Mouse (Mus musculus) left cerebral cortex, postnatal 14 days (tissue): Measurements from ENCODE around the gene Gcsam. TPM values are rescaled to one million over a fixed set of nuclear protein-coding genes. Genes with fewer than 3 reads are reported as not detected.

ENCODE experiments used
- DNase-seq, 2 experiments: peaks; one replicate each; pipeline ENCODE4 v3.0.0; 2021 to 2022; ENCODE audit warnings: low spot score in 2 of 2, mixed read lengths in 1 of 2
- intact Hi-C: fragments of 180-260 bp; cut with DNase I; formaldehyde crosslinking; loops from one replicate; pipeline ENCODE4 v1.15.1; 2025
- total RNA-seq, 2 experiments: library from RNA; stranded (reverse); gene quantifications; 2 replicates each; pipeline ENCODE4 v1.2.3; 2021

Gcsam gene
- total RNA-seq, 2 experiments from 2014 or later: not detected

DNA sequence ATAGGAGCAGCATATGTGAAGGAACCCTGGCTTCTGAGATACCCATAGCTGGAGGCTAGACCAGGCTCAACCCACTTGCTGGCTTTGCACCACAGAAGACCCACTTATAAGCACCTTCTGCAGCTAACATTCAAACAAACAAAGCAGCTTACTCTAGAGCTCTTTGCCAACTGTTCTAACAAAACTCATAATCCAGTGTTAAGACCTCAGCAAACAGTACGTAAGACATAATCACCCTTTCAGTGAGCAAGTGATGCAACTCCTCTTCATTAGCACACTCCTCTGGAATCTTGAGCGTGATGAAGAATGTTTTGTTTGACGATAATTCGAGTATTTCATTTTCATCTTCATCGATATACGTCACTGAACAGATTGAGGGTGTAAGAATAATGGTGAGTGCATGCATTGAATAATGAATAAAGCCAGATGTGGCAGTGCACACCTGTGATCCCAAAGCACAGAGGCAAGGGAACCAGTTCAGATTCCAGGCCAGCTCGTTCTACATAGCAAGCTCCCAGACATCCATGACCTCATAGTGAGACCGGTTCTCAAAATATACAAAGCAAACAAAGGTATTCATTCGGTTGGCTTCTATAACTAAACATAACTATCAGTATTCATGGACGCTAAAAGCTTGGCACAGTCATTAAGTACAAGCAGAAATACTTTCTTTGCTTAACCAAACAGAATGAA is 30.0 kb downstream of the Gcsam start:
- intact Hi-C loops: no loop called here
- no peak for DNase-seq

DNA sequence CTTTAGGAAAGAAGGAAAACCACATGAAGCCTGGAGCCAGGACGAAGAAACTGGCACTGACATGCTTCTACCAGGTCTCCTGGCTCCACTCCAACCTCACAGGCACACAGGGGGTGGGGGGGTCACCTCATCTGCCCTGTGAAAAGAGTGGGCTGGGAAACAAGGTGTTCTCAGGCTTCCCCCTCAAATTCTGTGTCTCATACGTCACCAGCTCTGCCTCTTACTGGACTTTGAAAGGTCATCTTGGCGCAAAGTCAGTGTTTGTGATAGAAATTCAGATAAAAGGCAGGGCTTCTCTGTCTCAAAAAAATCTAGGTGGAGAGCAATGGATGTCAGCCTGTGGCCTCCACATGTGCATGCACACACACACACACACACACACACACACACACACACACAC is 31.1 kb downstream of the Gcsam start:
- DNase-seq: no peak
- intact Hi-C loops: no loop called here

DNA sequence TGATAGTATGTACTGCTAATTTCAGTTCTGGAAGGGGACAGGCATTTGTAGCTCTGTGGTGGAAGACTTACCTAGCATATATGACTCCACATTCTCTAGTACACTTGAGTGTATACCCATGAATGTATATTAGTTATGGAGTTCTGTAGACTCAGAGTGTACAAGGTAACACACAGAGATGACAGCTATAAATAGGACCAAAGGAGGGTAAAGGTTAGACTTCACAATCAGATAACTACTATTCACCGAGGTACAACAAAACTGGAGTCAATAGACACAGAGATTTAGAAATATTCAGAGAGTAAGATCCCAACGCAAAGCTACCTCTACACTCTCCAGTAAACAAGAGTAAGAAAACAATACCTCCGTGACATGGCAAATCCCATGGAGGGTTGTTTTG is 33.8 kb downstream of the Gcsam start:
- intact Hi-C loops: no loop called here
- no peak for DNase-seq

DNA sequence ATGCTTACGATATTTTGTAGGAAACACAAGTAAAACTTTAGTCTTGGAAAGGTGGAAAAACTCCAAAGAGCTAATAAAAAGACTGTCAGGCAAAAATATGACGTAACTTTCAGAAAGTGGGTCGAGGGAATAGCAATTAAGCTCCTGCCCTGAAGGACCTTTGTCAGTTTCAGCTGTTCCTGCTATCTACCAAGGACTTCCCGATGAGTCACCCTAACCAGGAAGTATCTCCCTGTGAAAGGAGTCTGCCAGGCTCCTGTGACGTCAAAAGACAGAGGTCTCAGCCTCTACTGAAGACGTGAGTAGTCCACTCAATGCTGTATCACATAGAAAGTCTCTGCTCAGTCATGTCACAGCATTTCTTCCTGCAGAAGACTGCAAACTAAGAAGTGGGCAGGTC is 34.2 kb downstream of the Gcsam start:
- intact Hi-C loops: no loop called here
- no peak for DNase-seq

DNA sequence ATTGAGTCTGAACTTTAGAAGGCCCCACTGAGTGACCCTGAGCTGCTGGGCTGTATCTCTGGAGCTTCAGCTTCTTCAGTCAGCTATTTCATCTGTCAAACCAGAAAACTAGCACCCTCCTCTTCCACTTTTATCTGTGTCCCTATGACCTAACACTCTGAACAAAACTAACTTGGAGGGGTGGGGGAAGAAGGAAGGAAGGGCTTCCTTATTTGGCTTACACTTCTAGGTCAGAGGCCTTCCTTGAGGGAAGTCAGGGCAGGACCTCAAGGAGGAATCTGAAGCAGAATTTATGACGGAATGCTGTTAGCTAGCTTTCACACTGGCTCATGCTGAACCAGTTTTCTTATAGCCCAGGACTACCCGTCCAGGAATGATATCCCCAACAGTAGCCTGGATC is 41.3 kb downstream of the Gcsam start:
- no peak for DNase-seq
- intact Hi-C loops: no loop called here

DNA sequence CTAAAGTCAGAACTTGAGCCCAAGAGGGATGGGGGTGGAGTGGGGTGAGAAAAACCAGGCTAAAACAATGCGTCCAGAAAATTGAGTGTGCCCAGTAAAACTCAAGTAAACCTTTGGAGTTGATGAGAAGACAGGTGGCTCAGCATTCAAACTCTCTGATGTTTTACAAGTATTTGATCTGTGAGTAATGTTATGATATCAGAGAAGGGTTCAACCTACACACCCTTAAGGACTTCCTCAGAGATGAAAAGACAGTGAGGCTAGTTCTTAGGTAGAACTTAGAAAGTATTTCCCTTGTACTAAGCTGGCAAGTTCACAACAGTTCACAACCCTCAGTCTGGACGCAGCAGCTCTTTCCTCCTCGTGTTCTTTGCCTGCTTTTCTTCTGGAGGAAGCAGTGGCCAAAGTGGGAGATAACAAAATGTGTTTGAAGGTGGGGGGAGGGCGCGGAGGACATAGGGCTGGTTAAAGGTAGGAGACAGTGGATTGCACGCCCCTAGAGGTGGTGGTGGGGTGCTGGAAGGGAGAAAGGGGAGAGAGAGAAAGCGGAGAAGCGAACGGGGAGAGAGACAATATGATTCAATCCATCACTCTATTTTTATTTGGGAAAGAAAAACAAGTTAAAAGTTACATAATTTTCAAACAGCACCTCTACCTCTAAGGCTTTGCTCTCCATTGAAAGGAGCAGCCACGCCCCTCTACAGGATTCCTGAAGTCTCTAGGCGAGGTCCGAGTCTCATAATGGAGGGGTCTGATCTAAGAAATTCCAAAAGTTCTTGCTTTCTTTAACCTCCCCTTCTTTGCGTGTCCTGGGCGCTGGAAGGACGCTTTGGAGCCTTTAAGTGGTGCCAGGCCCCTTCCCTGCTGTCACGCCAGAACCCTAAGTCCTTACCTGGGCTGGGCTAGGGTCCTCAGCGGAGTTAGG is 43.1 kb downstream of the Gcsam start:
- no peak for DNase-seq
- intact Hi-C loops: no loop called here

DNA sequence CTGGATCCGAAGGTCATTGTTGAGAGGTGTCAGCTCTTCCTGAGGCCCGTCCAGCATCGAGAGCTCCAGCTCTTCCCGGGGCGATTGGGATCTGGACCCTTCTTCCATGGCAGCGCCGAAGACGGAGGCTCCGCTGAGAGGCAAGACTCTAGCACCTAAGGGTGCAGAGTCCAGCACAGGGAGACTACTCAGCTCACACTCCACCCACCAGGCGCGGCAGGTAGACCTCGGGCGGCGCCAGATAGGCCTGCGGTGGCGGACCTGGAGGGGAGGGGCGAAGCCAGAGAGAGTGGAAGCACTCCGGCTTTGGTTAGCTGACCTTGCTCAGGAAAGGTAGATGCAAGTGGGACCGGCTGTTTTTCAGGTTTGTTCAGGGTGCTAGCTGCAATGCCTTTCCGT is 43.8 kb downstream of the Gcsam start, which contains the start of gene BC016579:
Gene BC016579 (minus strand): TSS at position 135 of the 399 bp plus-strand sequence.
- intact Hi-C loops: no loop called here
- no peak for DNase-seq

DNA sequence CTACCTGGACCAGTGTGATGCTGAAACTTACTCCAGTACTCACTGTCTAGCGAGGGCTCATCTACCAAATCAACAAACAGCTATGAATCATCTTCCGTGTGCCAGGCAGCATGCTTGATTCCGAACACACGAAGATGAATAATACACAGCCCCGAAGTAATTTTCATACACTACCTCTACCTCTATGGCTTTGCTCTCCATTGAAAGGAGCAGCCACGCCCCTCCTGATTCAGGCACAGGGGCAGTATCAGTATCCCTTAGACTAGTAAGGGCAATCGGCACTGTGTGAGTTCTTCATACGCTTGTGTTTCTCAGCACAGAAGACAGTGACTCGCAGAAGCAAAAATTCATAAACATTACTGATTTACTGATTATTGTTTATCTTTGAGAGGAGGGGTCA is 44.3 kb downstream of the Gcsam start:
- DNase-seq: no peak
- intact Hi-C loops: no loop called here

DNA sequence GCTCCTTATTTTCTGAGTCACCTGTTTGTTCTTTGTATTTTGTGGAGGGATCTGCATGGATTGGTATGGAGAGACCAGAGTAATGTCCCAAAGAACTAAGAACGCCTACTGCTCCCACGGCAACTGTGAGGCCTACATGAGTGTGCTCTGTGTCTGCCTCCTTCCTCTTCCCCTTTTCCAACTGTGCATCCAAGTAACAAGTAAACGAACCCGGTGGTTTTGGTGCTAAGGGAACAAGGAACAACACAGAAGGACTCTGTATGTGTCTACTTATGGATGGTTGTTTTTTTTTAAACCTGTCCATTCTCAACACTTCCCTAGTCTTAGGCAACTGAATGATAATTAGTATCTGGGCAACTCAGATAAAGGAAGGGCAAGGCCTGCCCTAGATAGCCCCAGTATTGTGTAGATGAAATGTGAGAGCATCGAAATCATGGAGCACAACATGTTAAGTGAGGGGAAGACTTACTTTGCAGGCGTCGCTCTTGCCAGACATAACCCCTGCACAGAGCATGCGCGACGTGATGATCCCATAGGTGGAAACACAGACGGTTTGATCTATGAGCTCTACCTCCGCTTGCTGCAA is 47.5 kb downstream of the Gcsam start:
- no peak for DNase-seq
- intact Hi-C loops: no loop called here

DNA sequence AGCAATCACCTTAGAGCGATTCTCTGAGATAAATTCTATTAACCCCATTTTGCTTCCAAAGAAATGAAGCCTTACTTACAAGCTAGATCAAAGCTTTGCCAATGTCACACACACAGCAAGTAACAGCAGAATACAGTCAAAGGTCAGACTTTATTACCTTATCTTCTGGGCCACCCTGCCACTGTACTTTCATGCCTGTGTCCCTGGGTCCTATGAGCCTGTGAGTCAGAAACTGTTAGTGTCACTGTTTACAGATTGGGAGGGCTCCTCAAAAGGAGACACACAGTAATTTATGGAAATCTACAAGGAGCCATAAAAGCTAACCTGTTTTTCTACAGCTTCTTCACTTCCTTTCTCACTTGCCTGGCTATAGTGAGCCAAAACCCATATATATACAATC is 48.1 kb downstream of the Gcsam start:
- DNase-seq: no peak
- intact Hi-C loops: no loop called here

DNA sequence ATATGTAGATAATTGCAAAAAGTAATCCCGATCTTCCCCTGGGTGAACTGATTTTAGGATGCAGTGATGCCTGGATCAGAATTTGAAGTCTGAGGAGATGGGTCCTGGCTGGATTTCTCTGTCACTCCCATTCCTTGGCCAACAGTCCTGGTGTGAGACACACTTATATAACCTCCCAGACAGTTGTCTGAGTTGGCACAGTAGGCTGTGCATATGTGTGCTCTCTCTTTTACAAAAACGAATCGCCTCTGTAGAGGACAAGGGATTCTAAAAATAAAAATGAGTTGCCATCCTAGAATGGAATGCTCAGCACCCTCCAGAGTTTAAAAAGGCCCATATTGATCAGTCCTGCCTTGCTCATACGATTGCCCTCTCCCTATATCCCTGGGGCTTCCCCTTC is 49.4 kb downstream of the Gcsam start:
- intact Hi-C loops: no loop called here
- peak; percentile 22 to 28 for DNase-seq

DNA sequence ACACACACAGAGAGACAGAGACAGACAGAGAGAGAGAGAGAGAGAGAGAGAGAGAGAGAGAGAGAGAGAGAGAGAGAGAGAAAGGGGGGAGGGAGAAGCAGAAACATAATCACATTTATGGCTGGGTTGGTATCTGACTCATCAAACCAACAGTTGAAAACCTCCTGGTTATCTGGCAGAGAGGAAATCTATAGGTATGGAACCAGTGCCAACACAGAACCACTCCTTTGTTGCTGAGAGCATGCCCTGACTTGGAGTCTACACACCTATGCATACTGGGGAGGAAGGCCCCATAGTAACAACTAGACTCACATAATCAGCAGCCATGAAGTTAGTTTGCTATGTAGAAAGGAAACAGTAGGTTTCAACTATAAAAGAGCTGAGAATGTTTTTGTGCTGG is 52.2 kb downstream of the Gcsam start:
- intact Hi-C loops: no loop called here
- no peak for DNase-seq

DNA sequence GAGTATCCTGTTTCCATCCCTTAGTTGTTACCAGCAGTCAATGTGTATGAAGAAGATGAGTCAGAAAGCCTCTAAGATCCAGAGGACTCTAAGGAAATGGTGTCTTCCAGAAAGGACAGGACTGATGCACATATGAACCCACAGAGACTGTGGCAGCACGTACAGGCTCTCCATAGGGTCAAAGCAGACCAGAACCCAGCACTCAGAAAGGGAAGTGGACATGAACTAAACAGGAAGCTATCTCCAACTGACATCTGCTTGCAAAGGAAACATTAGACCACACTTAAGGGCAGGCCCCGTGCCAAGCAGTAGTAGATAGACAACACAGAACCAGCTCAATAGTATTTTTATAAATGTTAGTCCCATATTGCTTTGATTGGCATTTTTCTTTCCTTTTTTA is 56.0 kb downstream of the Gcsam start:
- intact Hi-C loops: no loop called here
- no peak for DNase-seq

DNA sequence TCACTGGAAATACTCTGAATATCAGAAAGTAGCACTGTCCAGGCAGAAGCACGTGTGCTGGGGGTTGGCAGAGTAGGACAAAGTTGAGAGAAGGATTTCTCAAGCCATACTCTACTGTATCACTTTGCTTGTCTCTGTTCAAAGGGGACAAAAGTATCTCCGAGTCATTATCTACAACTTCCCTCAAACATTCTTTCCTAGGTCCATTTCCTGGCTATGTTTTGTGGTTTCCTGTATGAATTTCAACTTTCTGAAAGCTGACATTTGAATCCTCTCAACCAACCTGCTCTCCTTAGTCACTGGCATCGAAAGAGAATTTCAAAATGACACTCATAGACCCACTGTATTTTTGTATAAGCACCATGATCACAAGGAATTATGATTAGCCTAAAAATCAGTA is 58.0 kb downstream of the Gcsam start:
- intact Hi-C loops: no loop called here
- DNase-seq: no peak

DNA sequence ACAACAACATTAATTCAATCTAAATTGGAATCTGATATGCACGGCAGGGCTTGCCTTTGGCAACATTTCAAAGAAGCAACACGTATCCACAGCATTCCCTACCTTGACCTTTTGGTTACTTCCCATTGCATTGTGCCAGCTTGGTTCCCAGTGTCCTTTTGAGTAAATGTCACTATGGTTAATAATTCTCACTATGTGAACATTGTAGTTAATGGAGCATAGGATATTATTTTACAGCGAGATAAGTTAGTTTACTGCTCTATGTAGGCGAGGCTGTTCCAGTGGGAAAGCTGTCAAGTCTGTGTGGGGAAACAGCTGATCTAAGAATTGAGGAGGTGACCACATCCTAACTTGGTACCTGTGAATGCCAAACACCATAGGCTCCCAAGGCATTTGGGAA is 59.8 kb downstream of the Gcsam start:
- no peak for DNase-seq
- intact Hi-C loops: no loop called here

Other genes starting within 250 kb of the Gcsam start
- gene Cd200, start 201.3 kb upstream of the Gcsam start, total RNA-seq: 100 to 1,000 TPM; 158 to 160 TPM
- under 1 TPM; 0.13 to 0.33 TPM for gene Gm609, start 117.4 kb upstream of the Gcsam start, total RNA-seq
- under 1 TPM in 1 of 2 experiments, not detected in 1; 0.44 TPM for gene Gm17783, start 78.3 kb upstream of the Gcsam start, total RNA-seq
- not detected for gene Slc9c1, start 75.1 kb upstream of the Gcsam start, total RNA-seq
- gene BC016579, start 43.7 kb downstream of the Gcsam start, total RNA-seq: under 1 TPM; 0.15 to 0.21 TPM
- 1 to 10 TPM; 5.2 to 8.5 TPM for gene Tmprss7, start 83.3 kb downstream of the Gcsam start, total RNA-seq
- 100 to 1,000 TPM; 302 to 304 TPM for gene Tagln3, start 114.2 kb downstream of the Gcsam start, total RNA-seq
- gene Abhd10, start 132.6 kb downstream of the Gcsam start, total RNA-seq: 10 to 100 TPM; 20.1 to 22.5 TPM